33 mouse cellular contexts compared by ENCODE assay signal in genomic region chr19:40821306-40821825, GRCm38 (mm10). TPM values are rescaled to one million over a fixed set of nuclear protein-coding genes. Genes with fewer than 3 reads are reported as not detected.
DNase-seq lines count a peak whose midpoint lies in the region; ATAC-seq and TF ChIP-seq lines count a peak whose summit lies in the region.
"Had no signal": no experiment of that assay in that cellular context is flagged by ENCODE, and none has a peak within 500 bp of the region (broad histone marks: within the 10 kb centered on the region; RNA-seq: fewer than 3 reads in every experiment).

No protein-coding gene starts in this region.

- no peaks in the 10 kb centered on the region for H3K9me3 ChIP-seq in hindbrain, embryonic 12.5 days (replicated peaks)
- H3K9me3 ChIP-seq in hindbrain, embryonic 11.5 days (ENCODE audit: control insufficient read depth, low read length): no peaks in the 10 kb centered on the region
- H3K9me3 ChIP-seq: embryonic facial prominence, embryonic 10.5 days; embryonic facial prominence, embryonic 15.5 days; forebrain, embryonic 12.5 days; heart, embryonic 10.5 days; heart, embryonic 15.5 days; hindbrain, embryonic 15.5 days; intestine, embryonic 15.5 days; liver, embryonic 12.5 days; midbrain, embryonic 10.5 days; midbrain, embryonic 15.5 days; neural tube, embryonic 12.5 days; stomach, embryonic 15.5 days had no signal

- peak overlapping the region; percentile 61 for H3K4me3 ChIP-seq in spleen, adult 2 months (ENCODE audit: extremely low read depth, insufficient read depth, insufficient read length)
- no peak overlapping the region for H3K4me3 ChIP-seq in hindbrain, embryonic 12.5 days
- H3K4me3 ChIP-seq in hindbrain, embryonic 11.5 days (ENCODE audit: low read depth, low read length): no peak overlapping the region
- H3K4me3 ChIP-seq: embryonic facial prominence, embryonic 10.5 days; embryonic facial prominence, embryonic 15.5 days; forebrain, embryonic 12.5 days; heart, embryonic 10.5 days; heart, embryonic 15.5 days; hindbrain, embryonic 15.5 days; intestine, embryonic 15.5 days; liver, embryonic 12.5 days; midbrain, embryonic 10.5 days; midbrain, embryonic 15.5 days; neural tube, embryonic 12.5 days; stomach, embryonic 15.5 days had no signal

- H3K27ac ChIP-seq in spleen, adult 2 months (ENCODE audit: insufficient read depth, low read length): peak overlapping the region; percentile 88
- no peak overlapping the region for H3K27ac ChIP-seq in hindbrain, embryonic 12.5 days
- no peak overlapping the region for H3K27ac ChIP-seq in hindbrain, embryonic 11.5 days (ENCODE audit: low read depth, low read length)
- H3K27ac ChIP-seq: embryonic facial prominence, embryonic 10.5 days; embryonic facial prominence, embryonic 15.5 days; forebrain, embryonic 12.5 days; heart, embryonic 10.5 days; heart, embryonic 15.5 days; hindbrain, embryonic 15.5 days; intestine, embryonic 15.5 days; kidney, postnatal 0 days; liver, embryonic 12.5 days; macrophage; midbrain, embryonic 10.5 days; midbrain, embryonic 15.5 days; neural tube, embryonic 12.5 days; stomach, embryonic 15.5 days had no signal

- no peak overlapping the region for H3K9ac ChIP-seq in hindbrain, embryonic 12.5 days
- H3K9ac ChIP-seq in hindbrain, embryonic 11.5 days (ENCODE audit: low read depth, low read length): no peak overlapping the region
- H3K9ac ChIP-seq: embryonic facial prominence, embryonic 15.5 days; forebrain, embryonic 12.5 days; forebrain, postnatal 0 days; heart, embryonic 15.5 days; hindbrain, embryonic 15.5 days; intestine, embryonic 15.5 days; liver, embryonic 12.5 days; liver, postnatal 0 days; midbrain, embryonic 15.5 days; neural tube, embryonic 12.5 days; stomach, embryonic 15.5 days had no signal

- TF ChIP-seq CTCF in spleen, adult 2 months (IDR thresholded peaks at IDR 0.05; ENCODE audit: extremely low read depth, insufficient read depth, insufficient read length, insufficient replicate concordance): no peak

- DNase-seq in spleen, adult 2 months (ENCODE audit: low read depth in 1 of 2, low spot score in 2 of 2): peak; percentile 49 to 55
- DNase-seq in spleen, postnatal 4 days (ENCODE audit: low spot score in 2 of 2): no peak
- no peak for DNase-seq in hindbrain, embryonic 11.5 days (ENCODE audit: low spot score)
- no peak for DNase-seq in ovary, adult 18-20 months (ENCODE audit: low spot score)
- DNase-seq: adrenal gland, postnatal 10 days; cerebellum, adult 11-12 months; cerebellum, postnatal 10 days; forebrain, postnatal 0 days; gastrocnemius, postnatal 10 days; heart, postnatal 36 days; kidney, adult 8-10 months; kidney, postnatal 4 days; left cerebral cortex, postnatal 4 days; liver, postnatal 0 days; thymus, postnatal 14 days had no signal

- H3K36me3 ChIP-seq in spleen, adult 2 months (ENCODE audit: control insufficient read depth, insufficient read depth, low read length): no peaks in the 10 kb centered on the region
- H3K36me3 ChIP-seq in hindbrain, embryonic 12.5 days: no peaks in the 10 kb centered on the region
- no peaks in the 10 kb centered on the region for H3K36me3 ChIP-seq in hindbrain, embryonic 11.5 days (ENCODE audit: control insufficient read depth, insufficient read depth, low read length)
- H3K36me3 ChIP-seq: embryonic facial prominence, embryonic 10.5 days; embryonic facial prominence, embryonic 15.5 days; forebrain, embryonic 12.5 days; heart, embryonic 10.5 days; heart, embryonic 15.5 days; hindbrain, embryonic 15.5 days; intestine, embryonic 15.5 days; liver, embryonic 12.5 days; midbrain, embryonic 10.5 days; midbrain, embryonic 15.5 days; neural tube, embryonic 12.5 days; stomach, embryonic 15.5 days had no signal

- no peaks in the 10 kb centered on the region for H3K27me3 ChIP-seq in spleen, adult 2 months (ENCODE audit: control insufficient read depth, insufficient read depth, low read length)
- no peaks in the 10 kb centered on the region for H3K27me3 ChIP-seq in hindbrain, embryonic 12.5 days
- no peaks in the 10 kb centered on the region for H3K27me3 ChIP-seq in hindbrain, embryonic 11.5 days (ENCODE audit: control insufficient read depth, insufficient read depth, low read length)
- H3K27me3 ChIP-seq: embryonic facial prominence, embryonic 15.5 days; forebrain, embryonic 12.5 days; heart, embryonic 15.5 days; hindbrain, embryonic 15.5 days; intestine, embryonic 15.5 days; liver, embryonic 12.5 days; midbrain, embryonic 15.5 days; neural tube, embryonic 12.5 days; stomach, embryonic 15.5 days had no signal

- H3K4me2 ChIP-seq in hindbrain, embryonic 12.5 days (replicated peaks): no peak overlapping the region
- H3K4me2 ChIP-seq in hindbrain, embryonic 11.5 days (replicated peaks; ENCODE audit: low read depth, low read length): no peak overlapping the region
- H3K4me2 ChIP-seq: embryonic facial prominence, embryonic 15.5 days; forebrain, embryonic 12.5 days; heart, embryonic 15.5 days; hindbrain, embryonic 15.5 days; intestine, embryonic 15.5 days; liver, embryonic 12.5 days; midbrain, embryonic 15.5 days; neural tube, embryonic 12.5 days; stomach, embryonic 15.5 days had no signal

- peaks cover 35% of the 10 kb centered on the region for H3K4me1 ChIP-seq in spleen, adult 2 months (ENCODE audit: control insufficient read depth, insufficient read depth, insufficient read length)
- H3K4me1 ChIP-seq in hindbrain, embryonic 12.5 days: no peaks in the 10 kb centered on the region
- H3K4me1 ChIP-seq in hindbrain, embryonic 11.5 days (replicated peaks; ENCODE audit: control insufficient read depth, insufficient read depth, low read length): no peaks in the 10 kb centered on the region
- H3K4me1 ChIP-seq: embryonic facial prominence, embryonic 15.5 days; forebrain, embryonic 12.5 days; heart, embryonic 10.5 days; hindbrain, embryonic 15.5 days; intestine, embryonic 15.5 days; midbrain, embryonic 10.5 days; midbrain, embryonic 15.5 days; neural tube, embryonic 12.5 days; stomach, embryonic 15.5 days had no signal

- peak; percentile 31 for ATAC-seq in granulocyte monocyte progenitor cell, adult 5-6 weeks (replicated peaks; ENCODE audit: poor library complexity, severe bottlenecking)
- peak; percentile 68 for ATAC-seq in neutrophil, adult 5-6 weeks (ENCODE audit: extremely low read depth, insufficient number of reproducible peaks, low FRiP score, poor library complexity, severe bottlenecking)
- no peak for ATAC-seq in hindbrain, embryonic 12.5 days (ENCODE audit: low FRiP score)
- no peak for ATAC-seq in hindbrain, embryonic 11.5 days (ENCODE audit: low FRiP score)
- ATAC-seq: forebrain, postnatal 0 days; intestine, embryonic 15.5 days; liver, embryonic 12.5 days; liver, postnatal 0 days; midbrain, embryonic 15.5 days; Patski had no signal

- peak; percentile 29; the same call in 1 of the 2 replicates for TF ChIP-seq POLR2A in spleen, adult 2 months (IDR thresholded peaks at IDR 0.05; ENCODE audit: low read depth, low read length)

- 30% methylated on average over 4 of the region's 4 CpGs for WGBS in spleen, adult 2 months
- 76% methylated on average over 4 of the region's 4 CpGs for WGBS in hindbrain, embryonic 12.5 days
- WGBS in hindbrain, embryonic 11.5 days: 76% methylated on average over 4 of the region's 4 CpGs

RNA-seq across cellular contexts. Expression of gene Ccnj, which starts 9.7 kb away (rescaled TPM):
- 8.4 and 10.5 TPM in 2 replicates for polyA plus RNA-seq in spleen, adult 2 months (2012; rRNA removed)
- total RNA-seq in granulocyte monocyte progenitor cell, adult 5-6 weeks (2014; fragmentation: Nextera tagmentation): 5.5 and 7.4 TPM in 2 replicates
- 9.3 and 9.5 TPM in 2 replicates for total RNA-seq in granulocyte monocyte progenitor cell, adult 5-6 weeks (2017)
- total RNA-seq in neutrophil, adult 5-6 weeks (2017): 16.5 and 18.3 TPM in 2 replicates
- 27.8 and 29.3 TPM in 2 replicates for polyA plus RNA-seq in hindbrain, embryonic 12.5 days (2016; fragmentation: Nextera tagmentation; extraction: Ambion mirVana)
- polyA plus RNA-seq in hindbrain, embryonic 11.5 days (2014; fragmentation: Nextera tagmentation; extraction: Ambion mirVana): 30.9 and 40.8 TPM in 2 replicates

Comparison
In these comparisons a context has a peak if more than half of its experiments do, and no peak if none do; other contexts are left out.
1. DNase-seq: peak in spleen, adult 2 months (2 of 2); none in spleen, postnatal 4 days (0 of 2), hindbrain, embryonic 11.5 days (single experiment) and ovary, adult 18-20 months (single experiment).
2. ATAC-seq: peak in granulocyte monocyte progenitor cell, adult 5-6 weeks (single experiment) and neutrophil, adult 5-6 weeks (single experiment); none in hindbrain, embryonic 12.5 days (single experiment) and hindbrain, embryonic 11.5 days (single experiment).